Mouse (Mus musculus) midbrain, postnatal 0 days (tissue): ENCODE measurements around the gene Olfr1115. TPM values are rescaled to one million over a fixed set of nuclear protein-coding genes. Genes with fewer than 3 reads are reported as not detected.
"Not testable (repeated sequence)": the region's sequence is repeated elsewhere in the genome, so short reads cannot be mapped to it uniquely, and the experiment has no call there.

Experiments used
- ATAC-seq: fragments of 200-750 bp; cut with Nextera tagmentation; 2 replicates; pipeline ENCODE4 v1.8.0; 2017; ENCODE audit warnings: moderate number of reproducible peaks, mild to moderate bottlenecking, moderate TSS enrichment, moderate library complexity; ENCODE audit not compliant: low FRiP score
- DNase-seq: peaks from one replicate; pipeline ENCODE4 v3.0.0-alpha.2; 2015; ENCODE audit warnings: low spot score
- H3K27ac ChIP-seq: fragments of 300-500 bp; sonication (generic); 2 replicates; pipeline ENCODE4 v1.5.1; 2014; ENCODE audit warnings: low read depth, mild to moderate bottlenecking, low read length, mixed read lengths
- H3K27me3 ChIP-seq: fragments of 300-500 bp; sonication (generic); 2 replicates; pipeline ENCODE4 v1.6.1; 2014; ENCODE audit warnings: low read length, control low read depth, mixed read lengths; ENCODE audit not compliant: insufficient read depth
- H3K36me3 ChIP-seq: fragments of 300-500 bp; sonication (generic); 2 replicates; pipeline ENCODE4 v1.6.1; 2014; ENCODE audit warnings: low read length, control low read depth, mixed read lengths; ENCODE audit not compliant: insufficient read depth
- H3K4me1 ChIP-seq: fragments of 300-500 bp; sonication (generic); 2 replicates; pipeline ENCODE4 v1.6.1; 2014; ENCODE audit warnings: mild to moderate bottlenecking, control low read depth, antibody characterized with exemption, low read length, mixed read lengths; ENCODE audit not compliant: insufficient read depth
- H3K4me2 ChIP-seq: fragments of 300-500 bp; sonication (generic); 2 replicates; pipeline ENCODE4 v1.6.1; 2014; ENCODE audit warnings: low read depth, mild to moderate bottlenecking, low read length, mixed read lengths; ENCODE audit not compliant: poor library complexity, severe bottlenecking
- H3K4me3 ChIP-seq: fragments of 300-500 bp; sonication (generic); 2 replicates; pipeline ENCODE4 v1.5.1; 2014; ENCODE audit warnings: low read depth, mild to moderate bottlenecking, low read length, moderate library complexity
- H3K9ac ChIP-seq: fragments of 300-500 bp; sonication (generic); replicated peaks from 2 replicates; pipeline ENCODE4 v1.6.1; 2014; ENCODE audit warnings: mild to moderate bottlenecking, low read length, moderate library complexity, mixed read lengths; ENCODE audit not compliant: poor library complexity, severe bottlenecking
- H3K9me3 ChIP-seq: fragments of 300-500 bp; sonication (generic); 2 replicates; pipeline ENCODE4 v1.6.1; 2016; ENCODE audit warnings: low read length, control low read depth
- CTCF ChIP-seq: IDR thresholded peaks from 2 replicates; pipeline ENCODE4 v1.5.1; 2016; ENCODE audit warnings: antibody characterized with exemption, mild to moderate bottlenecking
- WGBS: fragments of 180-500 bp; shearing (Covaris S2); extraction: QIAGEN DNeasy Blood & Tissue Kit; methylation state at CpG from one replicate; pipeline ENCODE4 v1.1.7; 2014; 5-methylcytosine and 5-hydroxymethylcytosine counted together
- microRNA-seq: library from miRNA; unstranded; fragments of <30 nt; microRNA quantifications from one replicate; pipeline ENCODE4, GENCODE M21; 2016; ENCODE audit warnings: borderline number of aligned reads
- polyA plus RNA-seq: library from polyadenylated mRNA; unstranded; fragments of >200 nt; fragmentation: Nextera tagmentation; extraction: Ambion mirVana; gene quantifications from 2 replicates; pipeline ENCODE4 v1.2.1, GENCODE M21; 2015
- total RNA-seq: library from RNA; depleted of rRNA; stranded (reverse); fragments of >200 nt; gene quantifications from 2 replicates; pipeline ENCODE4 v1.2.3, GENCODE M21; 2014; rRNA removed

The Olfr1115 gene
- total RNA-seq (not detected in 2 replicates), polyA plus RNA-seq (not detected in 2 replicates)

DNA sequence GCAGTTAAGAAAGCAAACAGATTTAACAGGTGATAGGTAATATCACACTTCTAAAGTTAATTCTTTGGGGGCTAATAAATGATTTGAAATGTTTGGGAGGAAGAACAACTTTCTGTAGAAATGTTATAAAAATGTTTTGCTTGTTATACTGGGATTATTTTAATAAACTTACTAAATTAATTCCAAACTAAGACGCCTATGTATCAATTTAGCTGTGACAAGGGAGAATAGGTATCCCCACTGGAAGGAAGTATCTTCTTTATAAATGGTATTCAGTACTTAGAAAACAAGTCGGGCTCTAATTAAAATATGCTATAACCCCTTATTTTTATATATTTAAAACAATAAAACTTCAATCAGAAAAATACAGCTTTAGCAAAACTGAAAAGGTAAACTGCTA is at the start of gene Olfr1115:
Gene Olfr1115 (plus strand): TSS at position 301 of the 400 bp plus-strand sequence.
- DNase-seq: no peak
- TF ChIP-seq CTCF: no peak
- no peak within 1 kb of the TSS for H3K9ac ChIP-seq
- no peak within 1 kb of the TSS for H3K27ac ChIP-seq
- H3K9me3 ChIP-seq: no peaks in the 10 kb centered on the region
- no peak for ATAC-seq
- WGBS: 87% methylated on average over 2 of the region's 2 CpGs
- no peaks in the 10 kb centered on the region for H3K4me1 ChIP-seq
- no peak within 1 kb of the TSS for H3K4me3 ChIP-seq
- no peak within 1 kb of the TSS for H3K4me2 ChIP-seq
- no peaks in the 10 kb centered on the region for H3K36me3 ChIP-seq
- H3K27me3 ChIP-seq: no peaks in the 10 kb centered on the region

DNA sequence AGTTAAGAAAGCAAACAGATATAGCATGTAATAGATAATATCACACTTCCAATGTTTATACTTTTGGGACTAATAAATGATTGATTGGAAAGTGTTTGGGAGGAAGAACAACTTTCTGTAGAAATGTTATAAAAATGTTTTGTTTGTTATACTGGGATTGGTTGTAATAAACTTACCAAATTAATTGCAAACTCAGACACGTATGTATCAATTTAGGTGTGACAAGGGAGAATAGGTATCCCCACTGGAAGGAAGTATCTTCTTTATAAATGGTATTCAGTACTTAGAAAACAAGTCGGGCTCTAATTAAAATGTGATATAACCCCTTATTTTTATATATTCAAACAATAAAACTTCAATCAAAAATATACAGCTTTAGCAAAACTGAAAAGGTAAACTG is 39.1 kb upstream of the Olfr1115 start, which contains the start of gene Olfr1113:
Gene Olfr1113 (plus strand): TSS at position 301 of the 400 bp plus-strand sequence.
- no peak for ATAC-seq
- no peak for TF ChIP-seq CTCF
- WGBS: 93% methylated on average over 2 of the region's 2 CpGs

DNA sequence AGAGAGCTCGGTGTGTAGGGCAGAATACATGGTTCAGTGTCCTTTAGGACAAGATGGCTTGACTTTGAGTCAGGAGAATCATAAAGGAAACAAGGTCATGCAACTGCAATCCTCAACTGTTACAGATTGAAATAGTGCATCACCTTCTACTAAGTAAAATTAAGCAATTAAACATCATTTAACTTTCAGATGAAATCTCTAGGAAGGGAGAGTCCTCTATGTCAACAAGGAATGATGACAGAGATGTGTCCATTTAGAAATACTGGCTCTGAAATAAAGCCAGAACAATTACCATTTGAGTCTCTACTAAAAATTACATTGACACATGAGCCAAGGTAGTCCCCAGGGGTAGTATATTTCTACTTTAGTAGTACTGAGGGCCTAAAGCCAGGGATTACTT is 19.4 kb downstream of the Olfr1115 start, which contains the start of gene Olfr1116:
Gene Olfr1116 (plus strand): TSS at position 301 of the 400 bp plus-strand sequence.
- Histone ChIP-seq H3K27ac (no peak within 1 kb of the TSS), H3K9ac (no peak within 1 kb of the TSS), H3K27me3 (no peaks in the 10 kb centered on the region), H3K4me1 (no peaks in the 10 kb centered on the region), H3K36me3 (no peaks in the 10 kb centered on the region), H3K4me3 (no peak within 1 kb of the TSS), H3K9me3 (no peaks in the 10 kb centered on the region), H3K4me2 (no peak within 1 kb of the TSS)
- WGBS: 90% methylated on average over 1 of the region's 1 CpGs
- DNase-seq (no peak), ATAC-seq (no peak)
- TF ChIP-seq CTCF: no peak

More for the DNA sequence above, 39.1 kb upstream of the Olfr1115 start, which contains the start of gene Olfr1113:
- Histone ChIP-seq H3K9me3 (no peaks in the 10 kb centered on the region), H3K27me3 (no peaks in the 10 kb centered on the region), H3K27ac (no peak within 1 kb of the TSS), H3K4me2 (no peak within 1 kb of the TSS), H3K36me3 (no peaks in the 10 kb centered on the region), H3K4me3 (no peak within 1 kb of the TSS), H3K4me1 (no peaks in the 10 kb centered on the region), H3K9ac (no peak within 1 kb of the TSS)
- DNase-seq: no peak

DNA sequence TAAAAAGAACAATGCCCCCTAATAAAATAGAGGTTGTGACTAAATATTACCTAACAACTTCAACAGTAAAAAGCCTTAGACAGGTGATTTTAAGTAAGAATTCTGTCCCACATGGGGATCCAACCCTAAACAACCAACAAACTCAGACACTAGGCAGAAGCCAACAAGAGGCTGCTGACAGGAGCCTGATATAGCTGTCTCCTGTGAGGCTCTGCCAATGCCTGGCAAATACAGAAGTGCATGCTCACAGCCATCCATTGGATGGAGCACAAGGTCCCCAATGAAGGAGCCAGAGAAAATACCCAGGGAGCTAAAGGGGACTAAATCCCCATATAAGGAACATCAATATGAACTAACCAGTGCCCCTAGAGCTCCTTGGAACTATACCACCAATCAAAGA is 46.2 kb downstream of the Olfr1115 start:
- not testable (repeated sequence) for DNase-seq, H3K36me3 ChIP-seq, H3K27ac ChIP-seq, H3K4me2 ChIP-seq, H3K27me3 ChIP-seq, H3K4me1 ChIP-seq, H3K9me3 ChIP-seq, H3K4me3 ChIP-seq, ATAC-seq, H3K9ac ChIP-seq

Small RNA genes lying within 50 kb of the gene (microRNA-seq; reads per million reads assigned to microRNA genes)
- gene Gm27438: not detected

Other genes starting within 250 kb of the Olfr1115 start
- not detected in 2 replicates for gene Olfr1102, start 249.6 kb upstream of the Olfr1115 start, total RNA-seq
- not detected in 2 replicates for gene Olfr1102, start 249.6 kb upstream of the Olfr1115 start, polyA plus RNA-seq
- gene Olfr1104, start 220.9 kb upstream of the Olfr1115 start, total RNA-seq: not detected in 2 replicates
- gene Olfr1104, start 220.9 kb upstream of the Olfr1115 start, polyA plus RNA-seq: not detected in 2 replicates
- not detected in 2 replicates for gene Olfr1105, start 211.5 kb upstream of the Olfr1115 start, total RNA-seq
- not detected in 2 replicates for gene Olfr1105, start 211.5 kb upstream of the Olfr1115 start, polyA plus RNA-seq
- gene Olfr1106, start 195.7 kb upstream of the Olfr1115 start, total RNA-seq: not detected in 2 replicates
- gene Olfr1106, start 195.7 kb upstream of the Olfr1115 start, polyA plus RNA-seq: not detected in 2 replicates
- not detected in 2 replicates for gene Olfr1107, start 172.2 kb upstream of the Olfr1115 start, total RNA-seq
- not detected in 2 replicates for gene Olfr1107, start 172.2 kb upstream of the Olfr1115 start, polyA plus RNA-seq
- gene Olfr1109, start 152.0 kb upstream of the Olfr1115 start, total RNA-seq: not detected in 2 replicates
- not detected in 2 replicates for gene Olfr1109, start 152.0 kb upstream of the Olfr1115 start, polyA plus RNA-seq
- gene Olfr259, start 133.4 kb upstream of the Olfr1115 start, total RNA-seq: not detected in 2 replicates
- gene Olfr259, start 133.4 kb upstream of the Olfr1115 start, polyA plus RNA-seq: not detected in 2 replicates
- not detected in 2 replicates for gene Olfr1110, start 107.7 kb upstream of the Olfr1115 start, total RNA-seq
- not detected in 2 replicates for gene Olfr1110, start 107.7 kb upstream of the Olfr1115 start, polyA plus RNA-seq
- gene Olfr1111, start 95.4 kb upstream of the Olfr1115 start, total RNA-seq: not detected in 2 replicates
- gene Olfr1111, start 95.4 kb upstream of the Olfr1115 start, polyA plus RNA-seq: not detected in 2 replicates
- not detected in 2 replicates for gene Olfr1112, start 60.2 kb upstream of the Olfr1115 start, total RNA-seq
- gene Olfr1112, start 60.2 kb upstream of the Olfr1115 start, polyA plus RNA-seq: not detected in 2 replicates
- gene Olfr1113, start 39.0 kb upstream of the Olfr1115 start, total RNA-seq: not detected in 2 replicates
- gene Olfr1113, start 39.0 kb upstream of the Olfr1115 start, polyA plus RNA-seq: not detected in 2 replicates
- gene Olfr1116, start 19.5 kb downstream of the Olfr1115 start, total RNA-seq: not detected in 2 replicates
- not detected in 2 replicates for gene Olfr1116, start 19.5 kb downstream of the Olfr1115 start, polyA plus RNA-seq
- gene Olfr1118, start 59.6 kb downstream of the Olfr1115 start, total RNA-seq: not detected in 2 replicates
- gene Olfr1118, start 59.6 kb downstream of the Olfr1115 start, polyA plus RNA-seq: not detected in 2 replicates
- not detected in 2 replicates for gene Olfr1120, start 106.8 kb downstream of the Olfr1115 start, total RNA-seq
- not detected in 2 replicates for gene Olfr1120, start 106.8 kb downstream of the Olfr1115 start, polyA plus RNA-seq
- not detected in 2 replicates for gene Olfr1121, start 121.9 kb downstream of the Olfr1115 start, total RNA-seq
- not detected in 2 replicates for gene Olfr1121, start 121.9 kb downstream of the Olfr1115 start, polyA plus RNA-seq
- not detected in 2 replicates for gene Olfr1122, start 137.8 kb downstream of the Olfr1115 start, total RNA-seq
- gene Olfr1122, start 137.8 kb downstream of the Olfr1115 start, polyA plus RNA-seq: not detected in 2 replicates
- gene Olfr1123, start 168.6 kb downstream of the Olfr1115 start, total RNA-seq: not detected in 2 replicates
- gene Olfr1123, start 168.6 kb downstream of the Olfr1115 start, polyA plus RNA-seq: not detected in 2 replicates
- gene Olfr1124, start 182.3 kb downstream of the Olfr1115 start, total RNA-seq: not detected in 2 replicates
- 0.10 TPM in 1 of 2 replicates, not detected in the other for gene Olfr1124, start 182.3 kb downstream of the Olfr1115 start, polyA plus RNA-seq
- not detected in 2 replicates for gene Olfr1126, start 205.9 kb downstream of the Olfr1115 start, total RNA-seq
- not detected in 2 replicates for gene Olfr1126, start 205.9 kb downstream of the Olfr1115 start, polyA plus RNA-seq
- gene Pramel7, start 249.1 kb downstream of the Olfr1115 start, total RNA-seq: not detected in 2 replicates
- gene Pramel7, start 249.1 kb downstream of the Olfr1115 start, polyA plus RNA-seq: not detected in 2 replicates